Mouse (Mus musculus) layer of hippocampus, adult 18-20 months (tissue): ENCODE measurements around the gene Kif13a. TPM values are rescaled to one million over a fixed set of nuclear protein-coding genes. Genes with fewer than 3 reads are reported as not detected.

Experiments used
- DNase-seq, 2 experiments: peaks; one replicate each; pipeline ENCODE4 v3.0.0; 2022; ENCODE audit warnings: low spot score in 2 of 2
- long read RNA-seq: library from polyadenylated mRNA; stranded (forward); transcript quantifications from one replicate; pipeline ENCODE4 v2.0.0, GENCODE M21; 2021
- total RNA-seq, 2 experiments: library from RNA; stranded (reverse); gene quantifications; 2 replicates each; pipeline ENCODE4 v1.2.3; 2021

Kif13a gene
- 10 to 100 TPM; 23.4 to 23.5 TPM for total RNA-seq
- long read RNA-seq, partial matches to known transcripts, result 4 of 14 reads
- long read RNA-seq, other reads (novel, unspliced or antisense), result 10 of 14 reads

DNA sequence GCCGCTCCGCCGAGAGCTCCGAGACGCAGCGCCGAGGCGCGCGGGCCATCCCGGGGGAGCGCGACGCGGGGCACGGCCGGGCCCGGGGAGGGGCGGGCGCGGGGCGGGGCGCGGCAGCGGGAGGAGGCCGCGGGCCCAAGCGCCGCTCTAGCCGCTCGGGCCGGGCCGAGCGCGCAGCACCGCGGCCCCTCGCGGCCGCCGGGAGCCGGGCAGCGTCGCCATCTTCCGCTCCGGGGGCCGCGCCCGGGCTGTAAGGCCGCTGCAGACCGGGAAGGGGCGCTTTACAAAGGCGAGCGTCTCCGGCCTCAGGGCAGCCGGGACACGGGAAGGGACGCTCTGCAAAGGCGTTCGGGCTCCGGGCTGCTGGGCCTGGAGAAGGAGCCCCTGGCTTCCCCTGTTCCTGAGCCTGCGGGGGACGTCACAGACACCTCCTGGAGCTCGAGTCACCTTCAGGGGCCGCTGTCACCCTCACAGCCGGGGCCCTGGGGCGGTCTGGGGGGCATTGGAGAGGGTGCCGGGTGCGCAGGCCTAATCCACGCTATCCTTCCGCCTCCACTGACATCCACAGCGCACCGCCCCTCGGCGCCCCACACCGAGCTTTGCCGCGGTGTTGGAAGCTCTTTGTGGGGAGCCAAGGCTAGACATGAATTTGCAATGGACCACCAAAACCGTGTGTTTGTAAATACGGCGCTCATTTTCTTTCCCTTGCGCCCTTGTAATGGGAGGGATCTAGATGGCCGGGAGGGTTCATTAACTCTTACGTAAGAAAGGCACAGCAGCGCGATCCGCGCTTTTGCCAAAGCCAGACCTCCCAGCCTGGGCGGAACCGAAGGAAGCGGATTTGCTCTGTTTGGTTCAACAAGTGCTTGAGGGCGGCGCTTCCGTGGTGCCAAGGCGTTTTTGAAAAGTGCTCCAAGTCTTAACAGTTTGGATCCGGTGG lies at the start of gene Kif13a:
TSS of gene Kif13a (minus strand) at position 149 of the 940 bp plus-strand sequence.
- DNase-seq, result peak; percentile 84 to 95

DNA sequence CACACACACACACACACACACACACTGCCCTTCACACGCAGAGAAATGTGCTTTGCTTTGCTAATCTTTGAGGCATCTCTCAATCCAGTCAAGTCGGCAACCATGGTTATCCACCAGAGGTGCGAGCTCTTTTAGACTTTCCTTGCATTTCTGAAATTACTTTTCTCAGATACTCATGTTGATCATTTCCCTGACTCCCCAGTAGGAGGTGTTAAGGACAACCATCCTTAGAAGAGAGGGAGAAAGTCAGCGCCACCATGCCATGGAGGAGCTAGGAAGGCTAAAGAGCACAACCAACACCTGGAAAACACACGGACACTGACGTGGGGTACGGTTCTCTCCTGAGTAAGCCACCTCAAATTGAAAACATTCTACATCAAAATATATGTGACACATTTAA lies 46.9 kb upstream of the Kif13a start:
- no peak for DNase-seq

- DNase-seq, result no peak
Measured at GRCm38 (mm10) chr13:46975930-46976329, 46.3 kb upstream of the Kif13a start.

- peak in 1 of 2 experiments; percentile 7 for DNase-seq
Measured at GRCm38 (mm10) chr13:46975031-46975551, 45.4 kb upstream of the Kif13a start.

- no peak for DNase-seq
Measured at GRCm38 (mm10) chr13:46970286-46970945, 40.7 kb upstream of the Kif13a start.

DNA sequence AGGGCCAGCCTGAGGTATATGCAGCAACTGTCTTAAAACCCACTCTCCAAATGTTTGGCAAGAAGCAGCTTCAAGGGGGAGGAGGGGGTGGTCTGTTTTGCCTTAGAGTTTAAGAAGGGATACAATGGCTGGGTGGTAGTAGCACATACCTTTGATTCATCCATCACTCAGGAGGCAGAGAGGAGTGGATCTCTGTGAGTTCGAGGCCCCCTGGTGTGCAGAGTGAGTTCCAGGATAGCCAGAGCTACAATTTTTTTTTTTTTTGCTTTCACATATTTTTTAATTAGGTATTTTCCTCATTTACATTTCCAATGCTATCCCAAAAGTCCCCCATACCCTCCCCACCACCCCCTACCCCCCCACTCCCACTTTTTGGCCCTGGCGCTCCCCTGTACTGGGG lies 39.0 kb upstream of the Kif13a start:
- DNase-seq, result no peak

- DNase-seq, result no peak
Measured at GRCm38 (mm10) chr13:46967308-46967707, 37.6 kb upstream of the Kif13a start.

- no peak for DNase-seq
Measured at GRCm38 (mm10) chr13:46960878-46961474, 31.3 kb upstream of the Kif13a start.

- DNase-seq, result no peak
Measured at GRCm38 (mm10) chr13:46959139-46959538, 29.5 kb upstream of the Kif13a start.

- DNase-seq, result no peak
Measured at GRCm38 (mm10) chr13:46951212-46951611, 21.5 kb upstream of the Kif13a start.

DNA sequence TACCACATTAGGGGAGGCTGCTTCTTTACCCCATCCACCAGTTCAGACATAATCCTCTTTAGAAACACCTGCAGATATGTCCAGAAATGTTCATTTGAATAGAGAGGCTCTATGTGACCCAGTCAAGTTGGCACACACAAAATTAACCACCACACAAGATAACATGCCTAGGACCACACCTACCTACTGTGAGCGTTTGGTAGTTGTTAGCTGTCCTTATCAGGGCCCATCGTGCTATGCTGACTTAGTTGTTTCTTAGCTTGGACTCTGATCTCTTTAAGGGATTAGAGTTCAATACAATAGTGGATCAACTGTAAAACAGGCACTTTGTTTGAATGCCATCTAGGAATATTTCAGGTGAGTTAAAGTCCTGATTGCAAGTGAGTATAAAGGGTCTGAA lies 20.1 kb upstream of the Kif13a start:
- DNase-seq, result no peak

- no peak for DNase-seq
Measured at GRCm38 (mm10) chr13:46948027-46948426, 18.4 kb upstream of the Kif13a start.

DNA sequence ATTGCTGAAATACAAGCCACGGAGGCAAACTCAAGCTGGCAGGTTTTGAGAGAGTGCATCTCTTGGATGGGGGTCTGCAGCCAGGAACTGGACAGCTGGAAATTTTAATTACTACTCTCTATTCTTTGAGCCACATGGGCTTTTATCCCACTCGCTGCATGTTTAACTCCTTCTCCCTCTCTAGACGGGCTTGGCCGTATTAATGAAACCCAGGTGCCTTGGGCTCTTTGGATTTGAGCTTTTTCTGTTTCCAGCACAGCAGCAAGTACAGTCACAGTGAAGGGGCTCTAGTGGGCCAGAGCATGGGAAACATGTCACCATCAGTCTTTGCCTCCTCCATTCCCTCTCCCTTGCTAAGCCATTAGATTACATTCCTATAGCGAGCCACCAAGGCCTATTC lies 16.4 kb upstream of the Kif13a start:
- no peak for DNase-seq

DNA sequence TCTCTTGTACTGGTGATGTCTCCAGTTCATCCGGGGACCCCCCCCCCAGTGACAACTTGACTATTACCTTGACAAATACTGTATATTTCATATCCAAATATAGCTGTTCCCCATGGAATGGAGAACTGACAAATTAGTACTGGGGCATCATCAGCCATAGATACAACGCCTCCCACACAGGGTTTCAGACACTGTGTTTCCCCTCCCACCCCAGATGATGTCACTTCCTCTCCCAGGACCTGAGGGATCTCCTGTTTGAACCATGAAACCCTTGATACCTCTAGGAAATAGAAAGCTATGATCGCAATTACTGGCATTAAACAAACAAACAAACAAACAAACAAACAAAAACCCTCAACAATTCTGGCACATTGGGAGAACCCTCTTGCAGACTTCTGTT lies 15.6 kb upstream of the Kif13a start:
- DNase-seq, result no peak

- no peak for DNase-seq
Measured at GRCm38 (mm10) chr13:46943294-46943693, 13.6 kb upstream of the Kif13a start.

DNA sequence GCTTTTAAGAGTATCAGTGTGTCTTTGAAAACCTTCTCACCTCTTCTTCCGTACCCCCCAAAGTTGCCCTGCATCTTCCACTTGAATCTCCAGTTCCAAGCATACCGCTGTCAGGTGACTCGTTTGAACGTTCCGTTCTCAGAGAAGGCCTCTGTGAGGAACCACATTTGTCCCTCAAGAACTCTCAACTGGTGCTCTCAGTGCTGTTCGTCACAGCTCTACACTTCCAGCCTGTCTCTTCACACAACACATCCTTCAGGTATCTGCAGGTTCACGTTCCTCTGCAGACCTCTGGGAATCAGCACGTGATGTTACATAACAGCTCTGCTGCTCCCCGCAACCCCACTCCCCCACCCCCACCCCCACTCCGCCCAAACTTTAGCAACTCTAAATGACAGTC lies 4.4 kb upstream of the Kif13a start:
- DNase-seq, result no peak

DNA sequence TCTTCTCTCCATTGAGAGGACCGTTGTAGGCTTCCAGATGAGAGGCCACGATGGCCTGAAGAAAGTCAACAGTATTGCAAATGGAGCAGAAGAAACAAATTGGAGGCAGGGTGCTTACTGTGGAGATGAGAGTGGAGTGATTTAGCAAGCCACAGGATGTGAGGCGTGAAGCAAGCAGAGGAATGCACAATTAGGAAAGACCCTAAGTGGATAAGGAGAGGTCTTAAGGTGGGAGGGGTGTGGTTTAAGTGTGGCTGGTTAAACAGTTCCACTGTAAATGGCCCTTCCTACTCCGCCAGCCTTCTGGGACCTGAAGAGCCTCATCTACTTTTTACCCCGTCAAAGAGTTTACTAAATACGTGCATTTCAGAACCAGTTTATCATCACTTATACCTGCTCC lies 3.2 kb upstream of the Kif13a start:
- DNase-seq, result no peak

GRCm38 (mm10) chr13:46932049-46932448 lies 2.4 kb upstream of the Kif13a start:
- DNase-seq, result no peak

- peak in 1 of 2 experiments; percentile 5 for DNase-seq
Measured at GRCm38 (mm10) chr13:46930659-46931046, 986 bp upstream of the Kif13a start.

DNA sequence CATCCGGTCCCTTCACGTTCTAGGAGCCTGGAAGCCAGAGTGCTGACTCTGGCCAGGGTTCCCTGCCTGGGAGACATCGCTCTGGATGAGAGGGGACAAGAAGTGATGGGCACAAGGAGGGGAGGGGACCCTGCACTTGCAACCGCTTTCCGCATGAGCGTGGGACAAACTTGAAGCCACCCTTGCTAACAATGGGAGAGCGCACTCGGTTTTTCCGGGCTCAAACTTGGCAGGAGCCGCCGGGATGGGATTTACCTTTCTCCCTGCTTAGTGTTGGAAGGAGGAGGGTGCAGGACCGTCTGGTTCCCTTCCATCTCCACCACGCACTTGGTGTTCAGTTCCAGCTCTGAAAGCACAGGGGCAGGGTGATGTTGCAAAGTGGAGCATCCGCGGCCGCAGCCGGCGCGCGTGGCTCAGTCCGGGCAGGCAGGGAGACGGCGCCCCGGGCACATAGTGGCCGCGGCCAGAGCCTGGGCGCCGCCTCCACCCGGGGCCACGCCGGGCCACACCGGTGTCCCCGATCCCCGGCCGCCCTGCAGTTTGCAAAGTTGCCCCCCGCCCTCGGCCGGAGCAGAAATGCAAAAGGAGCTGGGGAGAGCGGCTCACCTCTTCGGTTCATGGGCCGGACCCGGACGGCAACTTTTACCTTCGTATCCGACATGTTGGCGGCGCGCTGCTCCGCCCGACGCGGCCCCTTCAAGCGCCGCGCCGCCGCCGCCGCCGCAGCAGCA lies 541 bp downstream of the Kif13a start:
- peak; percentile 24 to 47 for DNase-seq

DNA sequence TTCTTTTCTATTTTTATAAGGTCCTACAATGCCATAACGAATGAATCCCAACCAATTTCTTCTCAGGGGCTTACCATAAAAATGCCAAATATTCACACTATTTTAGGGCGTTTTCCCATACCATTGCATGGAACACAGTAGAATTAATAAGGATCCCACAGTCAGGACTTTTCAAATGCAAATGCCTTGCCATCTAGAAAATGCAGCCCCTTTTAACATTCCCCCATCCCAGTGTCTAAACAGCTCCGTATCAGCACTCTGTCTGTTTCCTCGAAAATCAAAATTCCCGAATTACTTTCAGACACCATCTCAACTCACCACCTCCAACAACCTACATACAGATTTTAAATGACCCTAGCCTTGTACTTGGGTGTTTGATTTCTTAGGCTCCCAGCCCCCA lies 1.3 kb downstream of the Kif13a start:
- DNase-seq, result no peak
